In the genomic region with DNA sequence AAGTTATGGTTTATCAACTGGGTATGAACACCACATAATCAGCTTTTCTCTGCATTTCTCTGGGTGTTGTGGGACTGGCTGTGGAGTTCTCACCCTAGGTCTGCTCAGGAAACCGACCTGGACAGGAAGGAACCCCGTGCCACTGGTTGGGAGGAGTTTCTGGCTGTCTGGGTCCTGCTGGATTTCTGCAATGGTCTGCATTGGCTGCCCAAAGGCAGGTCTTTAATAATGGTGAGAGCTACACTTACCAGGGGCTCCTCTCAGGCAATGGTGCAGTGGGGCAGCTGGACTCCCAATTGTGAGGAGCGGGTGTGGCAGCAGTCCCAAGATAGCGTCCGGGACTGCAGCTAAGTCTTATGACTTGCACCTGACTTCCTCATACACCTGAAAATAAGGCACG, we compare ENCODE assay signal across 39 mouse cellular contexts. TPM values are rescaled to one million over a fixed set of nuclear protein-coding genes. Genes with fewer than 3 reads are reported as not detected.
"Had no signal": no experiment of that assay in that cellular context is flagged by ENCODE, and none has a peak within 500 bp of the region (broad histone marks: within the 10 kb centered on the region; RNA-seq: fewer than 3 reads in every experiment).

No protein-coding gene starts in this region.

- DNase-seq: cerebellum, adult 2 months; cerebellum, adult 8-10 months; cerebellum, adult 9-10 months; cerebellum, adult 9-11 months; cerebellum, postnatal 10 days; cerebellum, postnatal 14 days; cerebellum, postnatal 25 days; cerebellum, postnatal 36 days; embryo, embryonic 11 days; forebrain, postnatal 0 days; gastrocnemius, adult 2 months; gastrocnemius, postnatal 10 days; gastrocnemius, postnatal 14 days; gastrocnemius, postnatal 25 days; gastrocnemius, postnatal 36 days; heart, adult 18-20 months; heart, adult 2 months had no signal

- H3K4me3 ChIP-seq: embryonic facial prominence, embryonic 10.5 days; embryonic facial prominence, embryonic 12.5 days; embryonic facial prominence, embryonic 13.5 days; embryonic facial prominence, embryonic 15.5 days; erythroblast, embryonic 14.5 days; forebrain, embryonic 10.5 days; forebrain, embryonic 12.5 days; forebrain, embryonic 13.5 days; forebrain, embryonic 15.5 days; gastrocnemius, adult 2 months; heart, adult 2 months had no signal

- H3K36me3 ChIP-seq: embryonic facial prominence, embryonic 10.5 days; embryonic facial prominence, embryonic 12.5 days; embryonic facial prominence, embryonic 13.5 days; embryonic facial prominence, embryonic 15.5 days; forebrain, embryonic 10.5 days; forebrain, embryonic 12.5 days; forebrain, embryonic 15.5 days had no signal

- H3K27me3 ChIP-seq: embryonic facial prominence, embryonic 12.5 days; forebrain, embryonic 13.5 days; forebrain, embryonic 15.5 days had no signal

- H3K27ac ChIP-seq: embryonic facial prominence, embryonic 10.5 days; embryonic facial prominence, embryonic 12.5 days; embryonic facial prominence, embryonic 13.5 days; embryonic facial prominence, embryonic 15.5 days; forebrain, embryonic 10.5 days; forebrain, embryonic 12.5 days; forebrain, embryonic 13.5 days; forebrain, embryonic 15.5 days; gastrocnemius, adult 2 months; heart, adult 2 months had no signal

- H3K9me3 ChIP-seq: embryonic facial prominence, embryonic 10.5 days; embryonic facial prominence, embryonic 12.5 days; embryonic facial prominence, embryonic 13.5 days; embryonic facial prominence, embryonic 15.5 days; forebrain, embryonic 10.5 days; forebrain, embryonic 12.5 days; forebrain, embryonic 13.5 days; forebrain, embryonic 15.5 days had no signal

- H3K4me2 ChIP-seq: embryonic facial prominence, embryonic 12.5 days; embryonic facial prominence, embryonic 13.5 days; embryonic facial prominence, embryonic 15.5 days; forebrain, embryonic 12.5 days; forebrain, embryonic 13.5 days; forebrain, embryonic 15.5 days had no signal

- ATAC-seq: forebrain, embryonic 13.5 days; forebrain, embryonic 14.5 days; forebrain, embryonic 15.5 days; forebrain, embryonic 16.5 days; forebrain, postnatal 0 days had no signal

- H3K9ac ChIP-seq: embryonic facial prominence, embryonic 12.5 days; embryonic facial prominence, embryonic 13.5 days; embryonic facial prominence, embryonic 15.5 days; forebrain, embryonic 12.5 days; forebrain, embryonic 13.5 days; forebrain, embryonic 15.5 days; forebrain, postnatal 0 days had no signal

- H3K4me1 ChIP-seq: embryonic facial prominence, embryonic 10.5 days; embryonic facial prominence, embryonic 12.5 days; embryonic facial prominence, embryonic 13.5 days; embryonic facial prominence, embryonic 15.5 days; forebrain, embryonic 10.5 days; forebrain, embryonic 12.5 days; forebrain, embryonic 13.5 days; forebrain, embryonic 15.5 days had no signal

RNA-seq across cellular contexts. Expression of a gene that starts 57.8 kb away (rescaled TPM):
- total RNA-seq: common myeloid progenitor, adult 5-6 weeks; forebrain, postnatal 0 days; gastrocnemius, adult 18-20 months; gastrocnemius, adult 2 months; gastrocnemius, adult 8-10 months; gastrocnemius, postnatal 10 days; gastrocnemius, postnatal 14 days; gastrocnemius, postnatal 25 days; gastrocnemius, postnatal 36 days; gastrocnemius, postnatal 4 days; granulocyte monocyte progenitor cell, adult 5-6 weeks; heart, adult 18-20 months; heart, adult 2 months had no signal
- polyA plus RNA-seq: cerebellum, adult 2 months; cortical plate, adult 2 months; embryonic facial prominence, embryonic 10.5 days; embryonic facial prominence, embryonic 11.5 days; embryonic facial prominence, embryonic 12.5 days; embryonic facial prominence, embryonic 13.5 days; embryonic facial prominence, embryonic 14.5 days; embryonic facial prominence, embryonic 15.5 days; erythroblast, embryonic 14.5 days; forebrain, embryonic 10.5 days; forebrain, embryonic 11.5 days; forebrain, embryonic 12.5 days; forebrain, embryonic 13.5 days; forebrain, embryonic 14.5 days; forebrain, embryonic 15.5 days; forebrain, embryonic 16.5 days; forebrain, postnatal 0 days; frontal cortex, adult 2 months; gonadal fat pad, adult 2 months; heart, adult 2 months had no signal
